Mouse (Mus musculus) midbrain, embryonic 12.5 days (tissue): Measurements from ENCODE around the gene Baz2b. TPM values are rescaled to one million over a fixed set of nuclear protein-coding genes. Genes with fewer than 3 reads are reported as not detected.
"Not testable (repeated sequence)": the region's sequence is repeated elsewhere in the genome, so short reads cannot be mapped to it uniquely, and the experiment has no call there.

Experiments used
- ATAC-seq: fragments of 200-750 bp; cut with Nextera tagmentation; 2 replicates; pipeline ENCODE4 v1.8.0; 2017; ENCODE audit warnings: low read depth, moderate TSS enrichment, moderate library complexity; ENCODE audit not compliant: low FRiP score
- H3K27ac ChIP-seq: fragments of 300-500 bp; sonication (generic); replicated peaks from 2 replicates; pipeline ENCODE4 v1.5.1; 2016; ENCODE audit warnings: mild to moderate bottlenecking
- H3K27me3 ChIP-seq: fragments of 300-500 bp; sonication (generic); 2 replicates; pipeline ENCODE4 v1.6.1; 2016; ENCODE audit warnings: mild to moderate bottlenecking
- H3K36me3 ChIP-seq: fragments of 300-500 bp; sonication (generic); 2 replicates; pipeline ENCODE4 v1.6.1; 2016
- H3K4me1 ChIP-seq: fragments of 300-500 bp; sonication (generic); 2 replicates; pipeline ENCODE4 v1.6.1; 2016
- H3K4me2 ChIP-seq: fragments of 300-500 bp; sonication (generic); replicated peaks from 2 replicates; pipeline ENCODE4 v1.6.1; 2016; ENCODE audit warnings: mild to moderate bottlenecking, moderate library complexity
- H3K4me3 ChIP-seq: fragments of 300-500 bp; sonication (generic); 2 replicates; pipeline ENCODE4 v1.5.1; 2016; ENCODE audit warnings: mild to moderate bottlenecking
- H3K9ac ChIP-seq: fragments of 300-500 bp; sonication (generic); replicated peaks from 2 replicates; pipeline ENCODE4 v1.6.1; 2016; ENCODE audit warnings: mild to moderate bottlenecking, moderate library complexity
- H3K9me3 ChIP-seq: fragments of 300-500 bp; sonication (generic); 2 replicates; pipeline ENCODE4 v1.6.1; 2016; ENCODE audit warnings: mild to moderate bottlenecking
- WGBS: fragments of 180-500 bp; shearing (Covaris S2); methylation state at CpG from one replicate; pipeline ENCODE4 v1.1.7; 2016; 5-methylcytosine and 5-hydroxymethylcytosine counted together
- polyA plus RNA-seq: library from polyadenylated mRNA; unstranded; fragments of >200 nt; fragmentation: Nextera tagmentation; extraction: Ambion mirVana; gene quantifications from 2 replicates; pipeline ENCODE4 v1.2.1, GENCODE M21; 2016

The Baz2b gene
- polyA plus RNA-seq, 1 experiment from 2014 or later, result 86.9 TPM

- WGBS, result 90% methylated on average over 6 of the region's 6 CpGs
- H3K9ac ChIP-seq, result no peak overlapping the region
Observed at GRCm38 (mm10) chr2:59870526-59870925, 339.1 kb downstream of the Baz2b start.

GRCm38 (mm10) chr2:59862618-59863017 lies 347.0 kb downstream of the Baz2b start:
- no peak overlapping the region for H3K4me3 ChIP-seq
- no peaks in the 10 kb centered on the region for H3K36me3 ChIP-seq
- H3K4me2 ChIP-seq, result no peak overlapping the region
- no peak overlapping the region for H3K27ac ChIP-seq
- no peak overlapping the region for H3K9ac ChIP-seq
- H3K27me3 ChIP-seq, result no peaks in the 10 kb centered on the region
- H3K4me1 ChIP-seq, result peaks cover 12% of the 10 kb centered on the region; the same call in 1 of the 2 replicates
- 87% methylated on average over 6 of the region's 6 CpGs for WGBS
- no peak for ATAC-seq
- H3K9me3 ChIP-seq, result no peaks in the 10 kb centered on the region

More at GRCm38 (mm10) chr2:59870526-59870925, 339.1 kb downstream of the Baz2b start:
- Histone ChIP-seq H3K27me3 (no peaks in the 10 kb centered on the region), H3K27ac (no peak overlapping the region), H3K4me3 (no peak overlapping the region), H3K4me2 (no peak overlapping the region), H3K36me3 (no peaks in the 10 kb centered on the region; the same call in 1 of the 2 replicates), H3K4me1 (no peaks in the 10 kb centered on the region), H3K9me3 (no peaks in the 10 kb centered on the region)
- no peak for ATAC-seq

GRCm38 (mm10) chr2:59854363-59854762 lies 355.3 kb downstream of the Baz2b start:
- Histone ChIP-seq H3K36me3 (no peaks in the 10 kb centered on the region), H3K9me3 (no peaks in the 10 kb centered on the region), H3K4me1 (peaks cover 5% of the 10 kb centered on the region; the same call in 1 of the 2 replicates), H3K27ac (no peak overlapping the region), H3K4me2 (no peak overlapping the region), H3K9ac (no peak overlapping the region), H3K4me3 (no peak overlapping the region), H3K27me3 (no peaks in the 10 kb centered on the region)
- WGBS, result 83% methylated on average over 9 of the region's 9 CpGs
- no peak for ATAC-seq

- 97% methylated on average over 10 of the region's 10 CpGs for WGBS
- no peaks in the 10 kb centered on the region for H3K9me3 ChIP-seq
- H3K27me3 ChIP-seq, result no peaks in the 10 kb centered on the region
- no peak overlapping the region for H3K9ac ChIP-seq
- H3K36me3 ChIP-seq, result no peaks in the 10 kb centered on the region
- H3K4me2 ChIP-seq, result no peak overlapping the region
- no peak for ATAC-seq
- no peak overlapping the region for H3K4me3 ChIP-seq
- H3K27ac ChIP-seq, result no peak overlapping the region
- H3K4me1 ChIP-seq, result no peaks in the 10 kb centered on the region
Observed at GRCm38 (mm10) chr2:59853543-59853942, 356.1 kb downstream of the Baz2b start.

- H3K9ac ChIP-seq, result no peak overlapping the region
- WGBS, result 82% methylated on average over 11 of the region's 11 CpGs
- no peaks in the 10 kb centered on the region for H3K9me3 ChIP-seq
- no peak for ATAC-seq
- no peak overlapping the region for H3K4me2 ChIP-seq
- H3K4me1 ChIP-seq, result no peaks in the 10 kb centered on the region
- H3K36me3 ChIP-seq, result no peaks in the 10 kb centered on the region
- no peaks in the 10 kb centered on the region for H3K27me3 ChIP-seq
- no peak overlapping the region for H3K4me3 ChIP-seq
- H3K27ac ChIP-seq, result no peak overlapping the region
Observed at GRCm38 (mm10) chr2:59852916-59853315, 356.7 kb downstream of the Baz2b start.

- H3K27me3 ChIP-seq, H3K36me3 ChIP-seq, H3K9ac ChIP-seq, H3K9me3 ChIP-seq, H3K4me1 ChIP-seq, ATAC-seq, H3K27ac ChIP-seq, H3K4me2 ChIP-seq, H3K4me3 ChIP-seq: not testable (repeated sequence)
- 86% methylated on average over 5 of the region's 5 CpGs for WGBS
Observed at GRCm38 (mm10) chr2:59851885-59852284, 357.8 kb downstream of the Baz2b start.

Other genes with a start within 250 kb of the Baz2b start
- 96.9 and 103 TPM in 2 replicates for gene March7, start within 50 bp of the Baz2b start, polyA plus RNA-seq
- gene Cd302, start 74.6 kb upstream of the Baz2b start, polyA plus RNA-seq, result 15.5 and 18.2 TPM in 2 replicates
- gene Ly75, start 173.5 kb upstream of the Baz2b start, polyA plus RNA-seq, result 1.4 TPM in 2 replicates